Mouse (Mus musculus): ENCODE results near the gene Dnajc10. TPM values are rescaled to one million over a fixed set of nuclear protein-coding genes. Genes with fewer than 3 reads are reported as not detected.

The Dnajc10 gene
- polyA plus RNA-seq (2015; fragmentation: Nextera tagmentation; extraction: Ambion mirVana): 43.8 and 47.2 TPM in 2 replicates

GRCm38 (mm10) chr2:80315242-80316161 lies at the start of gene Dnajc10:
Gene Dnajc10, plus strand, starts transcription at chr2:80315466.
- peak within 1 kb of the TSS; percentile 62 for H3K9ac ChIP-seq (replicated peaks; ENCODE audit: low read depth)
- no peaks in the 10 kb centered on the region for H3K27me3 ChIP-seq (replicated peaks; ENCODE audit: insufficient read depth, low read length)
- H3K36me3 ChIP-seq (ENCODE audit: insufficient read depth, low read length): 0 out of 2 replicates have a peak, but pooled peaks cover 3% of the 10 kb centered on the region
- TF ChIP-seq EP300 (IDR thresholded peaks at IDR 0.05) (no peak), CTCF (IDR thresholded peaks at IDR 0.05) (no peak)
- peak within 1 kb of the TSS; percentile 84 for H3K4me2 ChIP-seq (replicated peaks; ENCODE audit: low read depth, low read length)
- H3K4me1 ChIP-seq (ENCODE audit: insufficient read depth, low read depth, low read length): peaks cover 3% of the 10 kb centered on the region; the same call in 1 of the 2 replicates
- 1% methylated on average over 64 of the region's 72 CpGs for WGBS
- ATAC-seq (peak; percentile 96), DNase-seq (ENCODE audit: low spot score) (peak; percentile 92)
- H3K27ac ChIP-seq (ENCODE audit: low read length): peak within 1 kb of the TSS; percentile 83
- no peaks in the 10 kb centered on the region for H3K9me3 ChIP-seq (ENCODE audit: low read length)
- H3K4me3 ChIP-seq (ENCODE audit: low read depth, low read length): peak within 1 kb of the TSS; percentile 63

- Histone ChIP-seq H3K4me1 (ENCODE audit: insufficient read depth, low read depth, low read length) (no peaks in the 10 kb centered on the region), H3K4me2 (replicated peaks; ENCODE audit: low read depth, low read length) (peak overlapping the region; percentile 32), H3K36me3 (ENCODE audit: insufficient read depth, low read length) (no peaks in the 10 kb centered on the region), H3K9ac (replicated peaks; ENCODE audit: low read depth) (no peak overlapping the region), H3K4me3 (ENCODE audit: low read depth, low read length) (no peak overlapping the region), H3K9me3 (ENCODE audit: low read length) (no peaks in the 10 kb centered on the region), H3K27me3 (replicated peaks; ENCODE audit: insufficient read depth, low read length) (no peaks in the 10 kb centered on the region), H3K27ac (ENCODE audit: low read length) (no peak overlapping the region)
- DNase-seq (ENCODE audit: low spot score) (peak; percentile 82), ATAC-seq (peak; percentile 37)
- WGBS: 12% methylated on average over 11 of the region's 11 CpGs
- TF ChIP-seq EP300 (IDR thresholded peaks at IDR 0.05) (no peak), CTCF (IDR thresholded peaks at IDR 0.05) (peak; percentile 94)
These were observed 48.4 kb upstream of the Dnajc10 start for GRCm38 (mm10) chr2:80266894-80267293.

- Histone ChIP-seq H3K9ac (replicated peaks; ENCODE audit: low read depth) (no peak overlapping the region), H3K4me1 (ENCODE audit: insufficient read depth, low read depth, low read length) (no peaks in the 10 kb centered on the region), H3K9me3 (ENCODE audit: low read length) (no peaks in the 10 kb centered on the region), H3K27me3 (replicated peaks; ENCODE audit: insufficient read depth, low read length) (no peaks in the 10 kb centered on the region), H3K36me3 (ENCODE audit: insufficient read depth, low read length) (no peaks in the 10 kb centered on the region), H3K4me3 (ENCODE audit: low read depth, low read length) (no peak overlapping the region), H3K27ac (ENCODE audit: low read length) (no peak overlapping the region), H3K4me2 (replicated peaks; ENCODE audit: low read depth, low read length) (no peak overlapping the region)
- 57% methylated on average over 4 of the region's 4 CpGs for WGBS
- DNase-seq (ENCODE audit: low spot score) (peak; percentile 84), ATAC-seq (no peak)
- TF ChIP-seq EP300 (IDR thresholded peaks at IDR 0.05) (no peak), CTCF (IDR thresholded peaks at IDR 0.05) (peak; percentile 71)
These were observed 47.2 kb upstream of the Dnajc10 start for GRCm38 (mm10) chr2:80268053-80268452.

GRCm38 (mm10) chr2:80271431-80271830 lies 43.8 kb upstream of the Dnajc10 start:
- Histone ChIP-seq H3K27me3 (replicated peaks; ENCODE audit: insufficient read depth, low read length) (no peaks in the 10 kb centered on the region), H3K4me1 (ENCODE audit: insufficient read depth, low read depth, low read length) (no peaks in the 10 kb centered on the region), H3K9ac (replicated peaks; ENCODE audit: low read depth) (no peak overlapping the region), H3K4me2 (replicated peaks; ENCODE audit: low read depth, low read length) (no peak overlapping the region), H3K9me3 (ENCODE audit: low read length) (no peaks in the 10 kb centered on the region), H3K4me3 (ENCODE audit: low read depth, low read length) (no peak overlapping the region), H3K27ac (ENCODE audit: low read length) (no peak overlapping the region), H3K36me3 (ENCODE audit: insufficient read depth, low read length) (no peaks in the 10 kb centered on the region)
- DNase-seq (ENCODE audit: low spot score) (no peak), ATAC-seq (no peak)
- WGBS: 69% methylated on average over 1 of the region's 1 CpGs
- TF ChIP-seq EP300 (IDR thresholded peaks at IDR 0.05): no peak
- no peak for TF ChIP-seq CTCF (IDR thresholded peaks at IDR 0.05)

GRCm38 (mm10) chr2:80273038-80273437 lies 42.2 kb upstream of the Dnajc10 start:
- H3K4me1 ChIP-seq (ENCODE audit: insufficient read depth, low read depth, low read length): no peaks in the 10 kb centered on the region
- no peaks in the 10 kb centered on the region for H3K36me3 ChIP-seq (ENCODE audit: insufficient read depth, low read length)
- no peaks in the 10 kb centered on the region for H3K9me3 ChIP-seq (ENCODE audit: low read length)
- WGBS: 81% methylated on average over 3 of the region's 3 CpGs
- no peak for TF ChIP-seq CTCF (IDR thresholded peaks at IDR 0.05)
- no peak for TF ChIP-seq EP300 (IDR thresholded peaks at IDR 0.05)
- ATAC-seq (no peak), DNase-seq (ENCODE audit: low spot score) (no peak)
- no peak overlapping the region for H3K27ac ChIP-seq (ENCODE audit: low read length)
- no peak overlapping the region for H3K9ac ChIP-seq (replicated peaks; ENCODE audit: low read depth)
- no peaks in the 10 kb centered on the region for H3K27me3 ChIP-seq (replicated peaks; ENCODE audit: insufficient read depth, low read length)
- H3K4me3 ChIP-seq (ENCODE audit: low read depth, low read length): no peak overlapping the region
- H3K4me2 ChIP-seq (replicated peaks; ENCODE audit: low read depth, low read length): no peak overlapping the region

- Histone ChIP-seq H3K9me3 (ENCODE audit: low read length) (no peaks in the 10 kb centered on the region), H3K4me3 (ENCODE audit: low read depth, low read length) (no peak overlapping the region), H3K4me2 (replicated peaks; ENCODE audit: low read depth, low read length) (no peak overlapping the region), H3K4me1 (ENCODE audit: insufficient read depth, low read depth, low read length) (no peaks in the 10 kb centered on the region), H3K9ac (replicated peaks; ENCODE audit: low read depth) (no peak overlapping the region), H3K27ac (ENCODE audit: low read length) (no peak overlapping the region), H3K27me3 (replicated peaks; ENCODE audit: insufficient read depth, low read length) (no peaks in the 10 kb centered on the region), H3K36me3 (ENCODE audit: insufficient read depth, low read length) (no peaks in the 10 kb centered on the region)
- WGBS: 69% methylated on average over 4 of the region's 4 CpGs
- ATAC-seq (no peak), DNase-seq (ENCODE audit: low spot score) (no peak)
- TF ChIP-seq CTCF (IDR thresholded peaks at IDR 0.05): no peak
- TF ChIP-seq EP300 (IDR thresholded peaks at IDR 0.05): no peak
These were observed 41.5 kb upstream of the Dnajc10 start for GRCm38 (mm10) chr2:80273763-80274162.
